Mouse (Mus musculus) kidney, postnatal 4 days (tissue): ENCODE measurements at regions not wholly inside any gene's neighbourhood (a gene's known extent, or its start where the extent isn't known, plus 50 kb on each side); places are given as distances from the start of the nearest gene placed in this dataset.
"Not testable (repeated sequence)": the region's sequence is repeated elsewhere in the genome, so short reads cannot be mapped to it uniquely, and the experiment has no call there.

Experiments used
- DNase-seq, 2 experiments: peaks; one replicate each; pipeline ENCODE4 v3.0.0; 2021; ENCODE audit warnings: mixed read lengths in 2 of 2

GRCm38 (mm10) chr7:69167456-69167855 is 418.4 kb upstream of the Arrdc4 start:
- no peak for DNase-seq

GRCm38 (mm10) chr7:69161916-69162315 is 412.9 kb upstream of the Arrdc4 start:
- no peak for DNase-seq

GRCm38 (mm10) chr7:69142351-69142750 is 393.3 kb upstream of the Arrdc4 start:
- no peak for DNase-seq

- DNase-seq: no peak
Measured at GRCm38 (mm10) chr7:69133441-69133840, 384.4 kb upstream of the Arrdc4 start.

- not testable (repeated sequence) for DNase-seq
Measured at GRCm38 (mm10) chr7:69101770-69102169, 352.7 kb upstream of the Arrdc4 start.

- no peak for DNase-seq
Measured at GRCm38 (mm10) chr7:69097587-69098095, 348.6 kb upstream of the Arrdc4 start.

- DNase-seq: no peak
Measured at GRCm38 (mm10) chr7:69074780-69075179, 325.7 kb upstream of the Arrdc4 start.

- no peak for DNase-seq
Measured at GRCm38 (mm10) chr7:69062994-69063393, 314.0 kb upstream of the Arrdc4 start.

- no peak for DNase-seq
Measured at GRCm38 (mm10) chr7:69062506-69062905, 313.5 kb upstream of the Arrdc4 start.

- DNase-seq: no peak
Measured at GRCm38 (mm10) chr7:69062094-69062493, 313.1 kb upstream of the Arrdc4 start.

GRCm38 (mm10) chr7:69061242-69061641 is 312.2 kb upstream of the Arrdc4 start:
- no peak for DNase-seq

- DNase-seq: peak; percentile 44 to 65
Measured at GRCm38 (mm10) chr7:69016575-69016974, 267.5 kb upstream of the Arrdc4 start.

- no peak for DNase-seq
Measured at GRCm38 (mm10) chr7:69015047-69015446, 266.0 kb upstream of the Arrdc4 start.

- DNase-seq: no peak
Measured at GRCm38 (mm10) chr7:69007237-69007636, 258.2 kb upstream of the Arrdc4 start.

GRCm38 (mm10) chr7:68988061-68988460 is 239.0 kb upstream of the Arrdc4 start:
- no peak for DNase-seq

- DNase-seq: no peak
Measured at GRCm38 (mm10) chr7:68983937-68984336, 234.9 kb upstream of the Arrdc4 start.

GRCm38 (mm10) chr7:68982914-68983502 is 234.0 kb upstream of the Arrdc4 start:
- DNase-seq: no peak

GRCm38 (mm10) chr7:68978576-68978975 is 229.5 kb upstream of the Arrdc4 start:
- DNase-seq: no peak

GRCm38 (mm10) chr7:68976813-68977752 is 228.0 kb upstream of the Arrdc4 start:
- DNase-seq: peak; percentile 64 to 71

GRCm38 (mm10) chr7:68975956-68976355 is 226.9 kb upstream of the Arrdc4 start:
- DNase-seq: no peak

GRCm38 (mm10) chr7:68975580-68975894 is 226.5 kb upstream of the Arrdc4 start:
- DNase-seq: no peak

- DNase-seq: no peak
Measured at GRCm38 (mm10) chr7:68974761-68975579, 225.9 kb upstream of the Arrdc4 start.
